Mouse (Mus musculus) hindbrain, postnatal 0 days (tissue): Measurements from ENCODE around the gene Lgr4. TPM values are rescaled to one million over a fixed set of nuclear protein-coding genes. Genes with fewer than 3 reads are reported as not detected.

Source experiments
- ATAC-seq: fragments of 200-750 bp; cut with Nextera tagmentation; 2 replicates; pipeline ENCODE4 v1.8.0; 2017; ENCODE audit warnings: mild to moderate bottlenecking, moderate TSS enrichment, moderate library complexity
- DNase-seq: peaks from one replicate; pipeline ENCODE4 v3.0.0-alpha.2; 2015; ENCODE audit warnings: low spot score
- H3K27ac ChIP-seq: fragments of 300-500 bp; sonication (generic); 2 replicates; pipeline ENCODE4 v1.5.1; 2014; ENCODE audit warnings: mild to moderate bottlenecking
- H3K27me3 ChIP-seq: fragments of 300-500 bp; sonication (generic); 2 replicates; pipeline ENCODE4 v1.6.1; 2014; ENCODE audit warnings: low read length, mixed read lengths; ENCODE audit not compliant: insufficient read depth
- H3K36me3 ChIP-seq: fragments of 300-500 bp; sonication (generic); 2 replicates; pipeline ENCODE4 v1.6.1; 2014; ENCODE audit warnings: low read length, mixed read lengths; ENCODE audit not compliant: insufficient read depth
- H3K4me1 ChIP-seq: fragments of 300-500 bp; sonication (generic); 2 replicates; pipeline ENCODE4 v1.6.1; 2014; ENCODE audit warnings: antibody characterized with exemption, low read length, mixed read lengths; ENCODE audit not compliant: insufficient read depth
- H3K4me2 ChIP-seq: fragments of 300-500 bp; sonication (generic); 2 replicates; pipeline ENCODE4 v1.6.1; 2014; ENCODE audit warnings: low read depth, mild to moderate bottlenecking, low read length, moderate library complexity, mixed read lengths
- H3K4me3 ChIP-seq: fragments of 300-500 bp; sonication (generic); 2 replicates; pipeline ENCODE4 v1.5.1; 2014; ENCODE audit warnings: low read length
- H3K9ac ChIP-seq: fragments of 300-500 bp; sonication (generic); replicated peaks from 2 replicates; pipeline ENCODE4 v1.6.1; 2014; ENCODE audit warnings: mild to moderate bottlenecking, low read length, moderate library complexity, mixed read lengths
- H3K9me3 ChIP-seq: fragments of 300-500 bp; sonication (generic); 2 replicates; pipeline ENCODE4 v1.6.1; 2016; ENCODE audit warnings: low read length, mixed read lengths
- CTCF ChIP-seq: IDR thresholded peaks from 2 replicates; pipeline ENCODE4 v1.5.1; 2016; ENCODE audit warnings: antibody characterized with exemption, control low read depth, low read depth
- WGBS: fragments of 180-500 bp; shearing (Covaris S2); extraction: QIAGEN DNeasy Blood & Tissue Kit; methylation state at CpG from one replicate; pipeline ENCODE4 v1.1.7; 2014; 5-methylcytosine and 5-hydroxymethylcytosine counted together
- polyA plus RNA-seq: library from polyadenylated mRNA; unstranded; fragments of >200 nt; fragmentation: Nextera tagmentation; extraction: Ambion mirVana; gene quantifications from 2 replicates; pipeline ENCODE4 v1.2.1, GENCODE M21; 2015
- total RNA-seq: library from RNA; depleted of rRNA; stranded (reverse); fragments of >200 nt; gene quantifications from 2 replicates; pipeline ENCODE4 v1.2.3, GENCODE M21; 2014

Gene Lgr4
- total and polyA plus RNA-seq, 2 experiments from 2014 or later, result 9.0 to 27.9 TPM

DNA sequence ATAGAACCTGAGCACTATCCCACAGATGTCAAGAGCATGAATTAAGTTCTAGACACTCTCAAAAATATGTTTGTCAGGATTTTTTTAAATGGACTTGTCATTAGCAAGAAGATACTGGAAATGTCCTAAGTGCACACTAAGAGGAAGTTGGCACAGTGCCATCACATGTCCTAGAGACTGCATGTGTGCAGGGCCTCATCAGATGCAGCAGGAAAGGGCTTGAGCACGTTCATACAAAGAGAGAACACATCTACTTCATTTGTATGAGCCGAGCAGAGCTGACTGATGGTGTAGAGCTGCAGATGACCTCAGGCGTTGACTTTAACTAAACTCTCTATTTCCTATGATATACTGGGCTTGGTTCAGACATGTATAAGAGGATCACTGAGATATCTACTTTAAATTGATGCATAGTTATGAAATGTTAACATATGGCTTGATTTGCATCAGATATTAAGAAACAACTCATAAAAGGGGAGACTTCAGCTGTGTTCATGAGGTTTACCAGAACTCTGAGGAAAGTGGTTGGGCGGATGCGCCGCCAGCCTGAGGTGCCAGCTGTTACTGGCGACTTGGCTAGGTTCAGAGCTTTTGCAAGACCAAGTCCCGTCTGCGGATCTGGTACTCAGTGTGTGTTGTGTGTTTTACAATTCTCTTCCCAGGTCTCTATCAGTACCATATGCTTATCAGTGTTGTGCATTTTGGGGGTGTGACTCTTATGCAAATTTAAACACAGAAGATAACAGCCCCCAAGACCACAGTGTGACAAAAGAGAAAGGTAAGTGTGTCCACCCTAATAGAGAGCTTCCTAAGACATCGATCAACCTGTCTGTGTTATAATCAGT lies 90.2 kb downstream of the Lgr4 start:
- Histone ChIP-seq H3K4me3 (no peak overlapping the region), H3K27ac (no peak overlapping the region), H3K9me3 (no peaks in the 10 kb centered on the region), H3K9ac (no peak overlapping the region), H3K36me3 (peaks cover 8% of the 10 kb centered on the region; the same call in 1 of the 2 replicates), H3K4me2 (no peak overlapping the region), H3K27me3 (no peaks in the 10 kb centered on the region), H3K4me1 (no peaks in the 10 kb centered on the region)
- DNase-seq, result no peak
- 91% methylated on average over 10 of the region's 10 CpGs for WGBS
- no peak for ATAC-seq
- no peak for TF ChIP-seq CTCF

GRCm38 (mm10) chr2:110009449-110009848 lies 92.0 kb downstream of the Lgr4 start:
- Histone ChIP-seq H3K36me3 (peaks cover 8% of the 10 kb centered on the region; the same call in 1 of the 2 replicates), H3K4me3 (no peak overlapping the region), H3K27me3 (no peaks in the 10 kb centered on the region), H3K9ac (no peak overlapping the region), H3K9me3 (no peaks in the 10 kb centered on the region), H3K4me1 (no peaks in the 10 kb centered on the region), H3K27ac (no peak overlapping the region), H3K4me2 (no peak overlapping the region)
- ATAC-seq (no peak), DNase-seq (no peak)
- TF ChIP-seq CTCF, result no peak

DNA sequence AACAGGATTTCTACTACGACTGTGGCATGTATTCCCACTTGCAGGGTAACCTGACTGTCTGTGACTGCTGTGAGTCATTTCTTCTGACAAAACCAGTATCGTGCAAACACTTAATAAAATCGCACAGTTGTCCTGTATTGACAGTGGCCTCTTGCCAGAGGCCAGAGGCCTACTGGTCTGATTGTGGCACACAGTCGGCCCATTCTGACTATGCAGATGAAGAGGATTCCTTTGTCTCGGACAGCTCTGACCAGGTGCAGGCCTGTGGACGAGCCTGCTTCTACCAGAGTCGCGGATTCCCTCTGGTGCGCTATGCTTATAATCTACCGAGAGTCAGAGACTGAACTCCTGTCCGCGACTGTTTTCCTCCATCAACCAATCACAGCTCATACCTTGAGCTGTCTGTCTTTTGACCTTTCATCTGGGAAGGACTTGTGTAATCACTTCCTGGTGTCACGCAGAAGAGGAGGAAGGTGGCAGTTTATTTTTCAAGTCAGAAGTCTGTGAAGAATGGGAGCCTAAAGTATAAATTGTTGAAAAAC lies 94.8 kb downstream of the Lgr4 start:
- 82% methylated on average over 13 of the region's 13 CpGs for WGBS
- peak; percentile 31; the same call in 1 of the 2 replicates for ATAC-seq
- no peak for TF ChIP-seq CTCF
- H3K4me1 ChIP-seq, result no peaks in the 10 kb centered on the region
- DNase-seq, result no peak
- no peak overlapping the region for H3K9ac ChIP-seq
- H3K27me3 ChIP-seq, result no peaks in the 10 kb centered on the region
- H3K4me2 ChIP-seq, result no peak overlapping the region
- H3K36me3 ChIP-seq, result peaks cover 8% of the 10 kb centered on the region; the same call in 1 of the 2 replicates
- no peak overlapping the region for H3K27ac ChIP-seq
- H3K9me3 ChIP-seq, result no peaks in the 10 kb centered on the region
- H3K4me3 ChIP-seq, result no peak overlapping the region

GRCm38 (mm10) chr2:110017087-110017486 lies 99.6 kb downstream of the Lgr4 start:
- 0 out of 2 replicates have a peak, but pooled peaks have one; percentile 7 for ATAC-seq
- WGBS, result 36% methylated on average over 7 of the region's 7 CpGs
- no peaks in the 10 kb centered on the region for H3K9me3 ChIP-seq

GRCm38 (mm10) chr2:110017616-110018505 lies 100.4 kb downstream of the Lgr4 start, which contains the start of gene Ccdc34:
Gene Ccdc34 (plus strand): TSS chr2:110017817.
- no peak for TF ChIP-seq CTCF
- Histone ChIP-seq H3K4me2 (peak within 1 kb of the TSS; percentile 90), H3K9me3 (no peaks in the 10 kb centered on the region), H3K9ac (peak within 1 kb of the TSS; percentile 75), H3K4me1 (peaks cover 4% of the 10 kb centered on the region; the same call in 1 of the 2 replicates), H3K4me3 (peak within 1 kb of the TSS; percentile 70), H3K27me3 (no peaks in the 10 kb centered on the region), H3K27ac (peak within 1 kb of the TSS; percentile 84), H3K36me3 (no peaks in the 10 kb centered on the region; the same call in 1 of the 2 replicates)
- DNase-seq (peak; percentile 97), ATAC-seq (peak; percentile 99)
- WGBS, result under 1% methylated on average over 44 of the region's 55 CpGs

More at GRCm38 (mm10) chr2:110017087-110017486, 99.6 kb downstream of the Lgr4 start:
- Histone ChIP-seq H3K4me1 (peaks cover 4% of the 10 kb centered on the region; the same call in 1 of the 2 replicates), H3K4me3 (peak overlapping the region; percentile 70), H3K27me3 (no peaks in the 10 kb centered on the region), H3K36me3 (peaks cover 4% of the 10 kb centered on the region; the same call in 1 of the 2 replicates), H3K4me2 (peak overlapping the region; percentile 90), H3K9ac (peak overlapping the region; percentile 75; the same call in 1 of the 2 replicates), H3K27ac (peak overlapping the region; percentile 49; the same call in 1 of the 2 replicates)
- no peak for DNase-seq
- TF ChIP-seq CTCF, result no peak

DNA sequence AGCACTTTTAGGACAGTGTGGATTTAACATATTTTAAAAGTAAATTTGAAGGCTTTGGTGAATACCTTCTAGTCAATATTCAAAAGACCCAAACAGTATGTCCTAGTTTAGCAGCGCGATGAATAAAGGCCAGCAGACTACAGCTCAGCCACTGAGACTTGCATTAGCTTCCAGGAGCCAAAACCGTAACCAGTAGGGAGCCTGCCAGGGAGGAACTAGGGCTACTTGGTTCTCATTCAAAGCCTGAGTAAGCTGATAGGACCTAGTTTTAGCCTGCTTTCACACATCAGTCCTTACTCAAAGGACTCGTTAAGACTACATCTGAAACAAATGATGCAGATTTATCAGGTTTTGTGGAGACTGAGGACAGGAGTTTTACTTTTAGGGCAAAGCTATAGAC lies 102.2 kb downstream of the Lgr4 start:
- WGBS, result 67% methylated on average over 4 of the region's 4 CpGs
- DNase-seq, result no peak
- H3K4me1 ChIP-seq, result peaks cover 4% of the 10 kb centered on the region; the same call in 1 of the 2 replicates
- no peaks in the 10 kb centered on the region for H3K27me3 ChIP-seq
- H3K9ac ChIP-seq, result no peak overlapping the region
- TF ChIP-seq CTCF, result no peak
- H3K4me3 ChIP-seq, result no peak overlapping the region
- no peak overlapping the region for H3K27ac ChIP-seq
- H3K4me2 ChIP-seq, result peak overlapping the region; percentile 13; the same call in 1 of the 2 replicates
- H3K9me3 ChIP-seq, result no peaks in the 10 kb centered on the region
- no peaks in the 10 kb centered on the region; the same call in 1 of the 2 replicates for H3K36me3 ChIP-seq
- no peak for ATAC-seq
